Mouse (Mus musculus) midbrain, embryonic 10.5 days (tissue): ENCODE results near the gene Rbm4. TPM values are rescaled to one million over a fixed set of nuclear protein-coding genes. Genes with fewer than 3 reads are reported as not detected.
A peak's percentile ranks its signal among the peaks of the same experiment; 100 is the strongest.

ENCODE experiments used
- DNase-seq: peaks from one replicate; pipeline ENCODE4 v3.0.0-alpha.2; 2017; ENCODE audit warnings: low spot score
- H3K27ac ChIP-seq: fragments of 300-500 bp; sonication (generic); replicated peaks from 2 replicates; pipeline ENCODE4 v1.5.1; 2016; ENCODE audit warnings: mild to moderate bottlenecking
- H3K27me3 ChIP-seq: fragments of 300-500 bp; sonication (generic); 2 replicates; pipeline ENCODE4 v1.6.1; 2016; ENCODE audit warnings: low read depth, mild to moderate bottlenecking; ENCODE audit not compliant: poor library complexity, severe bottlenecking
- H3K36me3 ChIP-seq: fragments of 300-500 bp; sonication (generic); 2 replicates; pipeline ENCODE4 v1.6.1; 2016; ENCODE audit warnings: mild to moderate bottlenecking, moderate library complexity
- H3K4me1 ChIP-seq: fragments of 300-500 bp; sonication (generic); 2 replicates; pipeline ENCODE4 v1.6.1; 2016
- H3K4me3 ChIP-seq: fragments of 300-500 bp; sonication (generic); 2 replicates; pipeline ENCODE4 v1.5.1; 2016; ENCODE audit warnings: mild to moderate bottlenecking, moderate library complexity
- H3K9me3 ChIP-seq: fragments of 300-500 bp; sonication (generic); replicated peaks from 2 replicates; pipeline ENCODE4 v1.6.1; 2016; ENCODE audit warnings: mild to moderate bottlenecking
- WGBS: fragments of 180-500 bp; shearing (Covaris S2); methylation state at CpG from one replicate; pipeline ENCODE4 v1.1.7; 2016; 5-methylcytosine and 5-hydroxymethylcytosine counted together
- polyA plus RNA-seq: library from polyadenylated mRNA; unstranded; fragments of >200 nt; fragmentation: Nextera tagmentation; extraction: Ambion mirVana; gene quantifications from 2 replicates; pipeline ENCODE4 v1.2.1, GENCODE M21; 2016

The Rbm4 gene
- 93.6 and 108 TPM in 2 replicates for polyA plus RNA-seq

DNA sequence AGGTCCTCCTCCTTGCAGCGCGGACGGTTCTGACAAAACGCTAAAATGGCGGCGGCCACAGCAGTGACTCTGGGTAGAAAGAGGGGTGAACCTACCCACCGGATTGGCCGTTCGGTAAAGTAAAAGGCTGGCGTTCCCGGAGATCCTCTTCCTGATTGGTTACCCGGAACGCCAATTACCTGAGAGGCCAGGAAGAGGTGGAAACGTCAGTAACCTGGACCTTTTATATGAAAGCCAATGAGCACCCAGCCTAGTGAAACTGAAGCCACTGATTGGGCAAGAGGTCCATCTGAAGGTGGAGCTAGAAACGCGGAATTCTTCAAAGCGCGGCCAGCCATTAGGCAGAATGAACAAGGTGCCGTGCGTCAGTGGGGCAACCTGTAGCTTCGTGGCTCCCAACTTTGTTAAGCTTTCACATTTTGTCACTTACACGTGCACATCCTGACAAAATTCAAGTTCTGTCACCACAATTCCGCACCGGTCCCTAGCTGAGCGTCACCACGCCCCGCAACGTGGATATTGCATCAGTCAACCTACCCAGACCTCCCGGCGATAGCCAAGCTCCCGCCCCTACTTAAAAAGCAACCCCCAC, at the start of gene Rbm4:
Gene Rbm4 (minus strand): TSS at position 71 of the 592 bp plus-strand sequence.
- Histone ChIP-seq H3K4me1 (peaks cover 44% of the 10 kb centered on the region), H3K9me3 (no peaks in the 10 kb centered on the region), H3K36me3 (peaks cover 64% of the 10 kb centered on the region), H3K4me3 (peak within 1 kb of the TSS; percentile 85), H3K27ac (peak within 1 kb of the TSS; percentile 88), H3K27me3 (no peaks in the 10 kb centered on the region)
- under 1% methylated on average over 31 of the region's 31 CpGs for WGBS
- peak; percentile 95 for DNase-seq

DNA sequence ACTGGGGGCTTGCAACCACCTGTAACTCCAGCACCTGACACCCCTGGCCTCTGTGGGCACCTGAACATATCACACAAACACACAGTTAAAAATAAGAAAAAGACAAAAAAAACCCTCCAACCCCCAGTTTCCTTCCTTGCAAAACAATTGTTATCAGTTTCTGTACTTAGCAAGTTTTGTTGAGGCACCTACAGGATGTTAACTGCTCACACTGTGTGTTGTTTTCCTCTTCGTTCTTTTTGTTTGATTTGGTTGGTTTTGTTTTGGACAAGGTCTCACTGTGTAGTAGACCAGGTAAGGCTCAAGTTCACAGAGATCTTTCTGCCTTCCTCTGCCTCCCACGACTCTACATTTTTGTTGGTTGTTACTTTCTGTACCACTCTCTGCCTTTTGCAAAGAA, 48.9 kb upstream of the Rbm4 start:
- peaks cover 31% of the 10 kb centered on the region for H3K27me3 ChIP-seq
- no peak for DNase-seq
- no peaks in the 10 kb centered on the region for H3K36me3 ChIP-seq
- WGBS = 78% methylated on average over 2 of the region's 2 CpGs
- H3K4me3 ChIP-seq = no peak overlapping the region
- H3K27ac ChIP-seq = no peak overlapping the region
- H3K4me1 ChIP-seq = peaks cover 21% of the 10 kb centered on the region
- no peaks in the 10 kb centered on the region for H3K9me3 ChIP-seq

DNA sequence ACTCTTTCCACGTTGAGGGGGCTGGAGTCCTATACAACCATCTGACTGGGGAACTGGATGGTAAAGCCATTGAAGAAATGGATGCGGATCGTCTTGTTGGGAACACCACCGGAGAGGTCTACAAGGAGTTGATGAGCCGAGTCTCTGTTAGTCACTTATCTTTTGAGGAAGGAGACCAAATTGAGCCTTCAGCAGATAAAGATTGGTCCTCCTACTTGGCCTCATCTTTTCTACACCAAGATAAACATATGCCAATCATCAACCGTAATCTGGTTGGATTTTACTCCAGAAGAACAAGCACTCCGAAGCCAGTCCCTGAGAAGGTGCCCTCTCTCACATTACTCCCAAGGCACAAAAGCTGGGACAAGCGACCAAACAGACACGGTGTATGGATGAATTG, 47.1 kb upstream of the Rbm4 start:
- no peak overlapping the region for H3K27ac ChIP-seq
- no peaks in the 10 kb centered on the region for H3K9me3 ChIP-seq
- peaks cover 21% of the 10 kb centered on the region for H3K4me1 ChIP-seq
- WGBS = 86% methylated on average over 9 of the region's 9 CpGs
- peaks cover 31% of the 10 kb centered on the region for H3K27me3 ChIP-seq
- no peaks in the 10 kb centered on the region for H3K36me3 ChIP-seq
- no peak for DNase-seq
- no peak overlapping the region for H3K4me3 ChIP-seq

DNA sequence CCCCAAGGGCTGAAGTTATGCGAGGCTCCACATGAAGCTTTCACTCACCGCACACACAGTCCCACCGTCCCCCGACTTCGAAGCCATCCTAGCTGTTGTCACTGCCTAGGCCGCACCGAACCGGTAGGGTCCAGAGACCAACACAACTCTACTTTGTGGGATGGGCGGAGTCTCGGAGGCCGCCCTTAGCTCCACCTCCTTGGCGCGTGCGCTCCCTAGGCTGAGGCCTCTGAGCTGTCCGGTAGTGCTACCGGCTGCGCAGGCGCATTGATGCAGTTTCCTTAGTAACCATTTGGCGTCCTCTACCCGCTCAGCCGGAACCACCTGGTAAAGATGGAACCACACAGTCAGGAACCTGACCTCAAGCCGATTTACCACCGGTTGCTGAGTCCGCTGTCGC, 45.4 kb upstream of the Rbm4 start, which contains the start of the genes Ccs and Ccdc87:
Gene Ccs (minus strand): TSS at position 184 of the 400 bp plus-strand sequence.
Gene Ccdc87 (plus strand): TSS at position 218 of the 400 bp plus-strand sequence.
- Histone ChIP-seq H3K4me3 (peak within 1 kb of the TSS; percentile 72), H3K4me1 (peaks cover 21% of the 10 kb centered on the region), H3K9me3 (no peaks in the 10 kb centered on the region), H3K27me3 (peaks cover 31% of the 10 kb centered on the region), H3K27ac (peak within 1 kb of the TSS; percentile 83), H3K36me3 (no peaks in the 10 kb centered on the region)
- peak; percentile 92 for DNase-seq
- under 1% methylated on average over 25 of the region's 25 CpGs for WGBS

DNA sequence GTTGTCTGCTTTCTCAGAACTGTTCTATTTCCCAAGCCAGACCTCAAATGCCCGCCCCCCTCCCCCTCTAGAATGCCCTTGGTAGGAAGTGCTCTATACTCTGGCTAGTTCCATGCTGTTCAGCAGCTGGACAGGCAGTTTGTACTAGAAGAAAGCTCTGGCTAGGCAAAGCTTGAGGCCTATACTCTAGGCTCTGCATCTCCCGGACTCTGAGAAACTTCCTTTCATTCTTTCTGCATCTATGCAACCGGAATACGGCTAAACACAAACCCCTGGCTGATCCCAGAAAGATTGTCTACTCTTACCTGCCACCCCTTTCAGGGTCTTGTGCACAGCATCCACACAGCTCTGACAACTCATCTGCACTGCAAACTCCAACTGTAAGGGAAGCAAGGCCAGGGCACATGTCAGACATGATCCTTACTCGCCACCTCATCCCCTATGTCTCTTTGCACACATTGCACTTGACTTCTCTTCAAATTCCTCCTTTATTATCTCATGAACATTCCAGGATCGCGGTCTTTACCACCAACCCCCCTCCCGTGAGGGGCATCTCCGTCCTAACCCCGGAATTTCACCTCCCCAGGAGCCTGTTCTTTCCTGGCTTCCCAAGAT, 44.9 kb upstream of the Rbm4 start:
- H3K4me1 ChIP-seq = peaks cover 21% of the 10 kb centered on the region
- peak overlapping the region; percentile 83 for H3K27ac ChIP-seq

GRCm38 (mm10) chr19:4837049-4837448, 43.3 kb upstream of the Rbm4 start:
- Histone ChIP-seq H3K36me3 (peaks cover 4% of the 10 kb centered on the region), H3K4me1 (peaks cover 27% of the 10 kb centered on the region), H3K9me3 (no peaks in the 10 kb centered on the region), H3K4me3 (no peak overlapping the region), H3K27ac (no peak overlapping the region), H3K27me3 (peaks cover 26% of the 10 kb centered on the region)
- DNase-seq = no peak
- 96% methylated on average over 6 of the region's 6 CpGs for WGBS

More for the DNA sequence above, 44.9 kb upstream of the Rbm4 start:
- peaks cover 31% of the 10 kb centered on the region for H3K27me3 ChIP-seq
- DNase-seq = no peak
- WGBS = 38% methylated on average over 10 of the region's 10 CpGs
- no peaks in the 10 kb centered on the region for H3K9me3 ChIP-seq
- H3K4me3 ChIP-seq = peak overlapping the region; percentile 72
- no peaks in the 10 kb centered on the region for H3K36me3 ChIP-seq

- Histone ChIP-seq H3K27me3 (peaks cover 17% of the 10 kb centered on the region), H3K4me1 (peaks cover 27% of the 10 kb centered on the region), H3K9me3 (no peaks in the 10 kb centered on the region), H3K36me3 (peaks cover 4% of the 10 kb centered on the region), H3K4me3 (no peak overlapping the region), H3K27ac (no peak overlapping the region)
- WGBS = 82% methylated on average over 2 of the region's 2 CpGs
- DNase-seq = no peak
These were observed 42.4 kb upstream of the Rbm4 start for GRCm38 (mm10) chr19:4836096-4836495.

- no peaks in the 10 kb centered on the region for H3K27me3 ChIP-seq
- peaks cover 8% of the 10 kb centered on the region for H3K36me3 ChIP-seq
- H3K27ac ChIP-seq = no peak overlapping the region
- 87% methylated on average over 8 of the region's 8 CpGs for WGBS
- DNase-seq = no peak
- peaks cover 17% of the 10 kb centered on the region for H3K4me1 ChIP-seq
- no peaks in the 10 kb centered on the region for H3K9me3 ChIP-seq
- no peak overlapping the region for H3K4me3 ChIP-seq
These were observed 40.3 kb upstream of the Rbm4 start for GRCm38 (mm10) chr19:4833977-4834376.

- WGBS = 69% methylated on average over 7 of the region's 7 CpGs
- no peaks in the 10 kb centered on the region for H3K27me3 ChIP-seq
- no peak for DNase-seq
- peaks cover 31% of the 10 kb centered on the region for H3K36me3 ChIP-seq
- H3K4me3 ChIP-seq = no peak overlapping the region
- no peak overlapping the region for H3K27ac ChIP-seq
- H3K9me3 ChIP-seq = no peaks in the 10 kb centered on the region
- peaks cover 5% of the 10 kb centered on the region; the same call in 1 of the 2 replicates for H3K4me1 ChIP-seq
These were observed 35.5 kb upstream of the Rbm4 start for GRCm38 (mm10) chr19:4829156-4829555.

- DNase-seq = no peak
- Histone ChIP-seq H3K9me3 (no peaks in the 10 kb centered on the region), H3K36me3 (peaks cover 31% of the 10 kb centered on the region), H3K27me3 (no peaks in the 10 kb centered on the region), H3K27ac (no peak overlapping the region), H3K4me3 (no peak overlapping the region), H3K4me1 (peaks cover 5% of the 10 kb centered on the region; the same call in 1 of the 2 replicates)
- WGBS = 59% methylated on average over 16 of the region's 16 CpGs
These were observed 34.9 kb upstream of the Rbm4 start for GRCm38 (mm10) chr19:4828444-4829114.

GRCm38 (mm10) chr19:4820678-4821303, 27.1 kb upstream of the Rbm4 start:
- H3K4me1 ChIP-seq = no peaks in the 10 kb centered on the region
- H3K4me3 ChIP-seq = no peak overlapping the region
- no peaks in the 10 kb centered on the region for H3K27me3 ChIP-seq
- H3K27ac ChIP-seq = no peak overlapping the region
- 92% methylated on average over 5 of the region's 5 CpGs for WGBS
- H3K36me3 ChIP-seq = peaks cover 15% of the 10 kb centered on the region
- H3K9me3 ChIP-seq = no peaks in the 10 kb centered on the region
- DNase-seq = no peak

- H3K27me3 ChIP-seq = no peaks in the 10 kb centered on the region
- DNase-seq = no peak
These were observed 23.6 kb upstream of the Rbm4 start for GRCm38 (mm10) chr19:4817182-4817835.

More at GRCm38 (mm10) chr19:4817182-4817835, 23.6 kb upstream of the Rbm4 start:
- 75% methylated on average over 1 of the region's 1 CpGs for WGBS
- H3K4me3 ChIP-seq = no peak overlapping the region
- no peaks in the 10 kb centered on the region for H3K9me3 ChIP-seq
- no peaks in the 10 kb centered on the region for H3K36me3 ChIP-seq
- H3K27ac ChIP-seq = no peak overlapping the region
- peaks cover under 1% of the 10 kb centered on the region; the same call in 1 of the 2 replicates for H3K4me1 ChIP-seq
